Mouse (Mus musculus) heart, embryonic 10.5 days (tissue): Measurements from ENCODE around the gene Rab44. TPM values are rescaled to one million over a fixed set of nuclear protein-coding genes. Genes with fewer than 3 reads are reported as not detected.

ENCODE experiments used
- DNase-seq: peaks from one replicate; pipeline ENCODE4 v3.0.0-alpha.2; 2017; ENCODE audit warnings: low spot score
- H3K27ac ChIP-seq: fragments of 300-500 bp; sonication (generic); 2 replicates; pipeline ENCODE4 v1.5.1; 2016; ENCODE audit warnings: mild to moderate bottlenecking
- H3K27me3 ChIP-seq: fragments of 300-500 bp; sonication (generic); 2 replicates; pipeline ENCODE4 v1.6.1; 2016; ENCODE audit warnings: mild to moderate bottlenecking; ENCODE audit not compliant: poor library complexity, insufficient read depth, severe bottlenecking
- H3K36me3 ChIP-seq: fragments of 300-500 bp; sonication (generic); 2 replicates; pipeline ENCODE4 v1.6.1; 2016; ENCODE audit warnings: mild to moderate bottlenecking, moderate library complexity
- H3K4me1 ChIP-seq: fragments of 300-500 bp; sonication (generic); 2 replicates; pipeline ENCODE4 v1.6.1; 2016; ENCODE audit warnings: mild to moderate bottlenecking
- H3K4me3 ChIP-seq: fragments of 300-500 bp; sonication (generic); 2 replicates; pipeline ENCODE4 v1.5.1; 2016; ENCODE audit warnings: mild to moderate bottlenecking, moderate library complexity
- H3K9me3 ChIP-seq: fragments of 300-500 bp; sonication (generic); 2 replicates; pipeline ENCODE4 v1.6.1; 2016; ENCODE audit warnings: mild to moderate bottlenecking, moderate library complexity
- WGBS: fragments of 180-500 bp; shearing (Covaris S2); methylation state at CpG from one replicate; pipeline ENCODE4 v1.1.7; 2016; 5-methylcytosine and 5-hydroxymethylcytosine counted together
- polyA plus RNA-seq: library from polyadenylated mRNA; unstranded; fragments of >200 nt; fragmentation: Nextera tagmentation; extraction: Ambion mirVana; gene quantifications from 2 replicates; pipeline ENCODE4 v1.2.1, GENCODE M21; 2016

The Rab44 gene
- polyA plus RNA-seq, 1 experiment from 2014 or later = 0.48 TPM

- no peak overlapping the region for H3K4me3 ChIP-seq
- 0 out of 2 replicates have a peak, but pooled peaks cover 2% of the 10 kb centered on the region for H3K9me3 ChIP-seq
- no peak for DNase-seq
- 62% methylated on average over 6 of the region's 6 CpGs for WGBS
- peaks cover 33% of the 10 kb centered on the region for H3K27me3 ChIP-seq
- peaks cover 44% of the 10 kb centered on the region for H3K4me1 ChIP-seq
- peak overlapping the region; percentile 24; the same call in 1 of the 2 replicates for H3K27ac ChIP-seq
- peaks cover 4% of the 10 kb centered on the region for H3K36me3 ChIP-seq
Observed at GRCm38 (mm10) chr17:29167371-29167770, 53.4 kb downstream of the Rab44 start.

GRCm38 (mm10) chr17:29168438-29168837 is 54.5 kb downstream of the Rab44 start:
- peaks cover 48% of the 10 kb centered on the region for H3K4me1 ChIP-seq
- 84% methylated on average over 4 of the region's 4 CpGs for WGBS

GRCm38 (mm10) chr17:29168996-29169601 is 55.2 kb downstream of the Rab44 start:
- Histone ChIP-seq H3K27ac (no peak overlapping the region), H3K27me3 (peaks cover 33% of the 10 kb centered on the region), H3K36me3 (no peaks in the 10 kb centered on the region), H3K4me1 (peaks cover 47% of the 10 kb centered on the region), H3K9me3 (no peaks in the 10 kb centered on the region), H3K4me3 (no peak overlapping the region)
- DNase-seq = no peak
- 68% methylated on average over 12 of the region's 12 CpGs for WGBS

More at GRCm38 (mm10) chr17:29168438-29168837, 54.5 kb downstream of the Rab44 start:
- Histone ChIP-seq H3K9me3 (no peaks in the 10 kb centered on the region), H3K27me3 (peaks cover 33% of the 10 kb centered on the region), H3K36me3 (no peaks in the 10 kb centered on the region), H3K27ac (no peak overlapping the region), H3K4me3 (no peak overlapping the region)
- DNase-seq = no peak

GRCm38 (mm10) chr17:29170431-29171000 is 56.6 kb downstream of the Rab44 start:
- WGBS = 71% methylated on average over 14 of the region's 14 CpGs
- DNase-seq = no peak
- H3K9me3 ChIP-seq = no peaks in the 10 kb centered on the region

GRCm38 (mm10) chr17:29171001-29171772 is 57.2 kb downstream of the Rab44 start:
- H3K27me3 ChIP-seq = peaks cover 21% of the 10 kb centered on the region
- H3K27ac ChIP-seq = no peak overlapping the region
- no peaks in the 10 kb centered on the region for H3K9me3 ChIP-seq
- peaks cover 40% of the 10 kb centered on the region for H3K4me1 ChIP-seq
- no peak overlapping the region for H3K4me3 ChIP-seq
- DNase-seq = peak; percentile 86
- H3K36me3 ChIP-seq = no peaks in the 10 kb centered on the region
- 22% methylated on average over 14 of the region's 14 CpGs for WGBS

More at GRCm38 (mm10) chr17:29170431-29171000, 56.6 kb downstream of the Rab44 start:
- Histone ChIP-seq H3K4me3 (no peak overlapping the region), H3K27me3 (peaks cover 25% of the 10 kb centered on the region), H3K36me3 (no peaks in the 10 kb centered on the region), H3K4me1 (peaks cover 37% of the 10 kb centered on the region), H3K27ac (no peak overlapping the region)

- H3K27me3 ChIP-seq = peaks cover 12% of the 10 kb centered on the region
- WGBS = 24% methylated on average over 10 of the region's 10 CpGs
- no peaks in the 10 kb centered on the region for H3K36me3 ChIP-seq
- no peak overlapping the region for H3K4me3 ChIP-seq
- H3K4me1 ChIP-seq = peaks cover 44% of the 10 kb centered on the region
- H3K27ac ChIP-seq = peak overlapping the region; percentile 4; the same call in 1 of the 2 replicates
- no peaks in the 10 kb centered on the region for H3K9me3 ChIP-seq
- DNase-seq = no peak
Observed at GRCm38 (mm10) chr17:29172062-29172461, 58.1 kb downstream of the Rab44 start.

GRCm38 (mm10) chr17:29173165-29173564 is 59.2 kb downstream of the Rab44 start:
- Histone ChIP-seq H3K4me1 (peaks cover 38% of the 10 kb centered on the region), H3K36me3 (no peaks in the 10 kb centered on the region), H3K9me3 (no peaks in the 10 kb centered on the region), H3K27me3 (0 out of 2 replicates have a peak, but pooled peaks cover 1% of the 10 kb centered on the region), H3K27ac (no peak overlapping the region), H3K4me3 (no peak overlapping the region)
- 79% methylated on average over 8 of the region's 8 CpGs for WGBS
- DNase-seq = no peak

GRCm38 (mm10) chr17:29175693-29176092 is 61.7 kb downstream of the Rab44 start:
- peak overlapping the region; percentile 60; the same call in 1 of the 2 replicates for H3K27ac ChIP-seq
- H3K27me3 ChIP-seq = no peaks in the 10 kb centered on the region
- WGBS = 61% methylated on average over 3 of the region's 3 CpGs
- H3K9me3 ChIP-seq = no peaks in the 10 kb centered on the region
- no peak overlapping the region for H3K4me3 ChIP-seq
- no peaks in the 10 kb centered on the region for H3K36me3 ChIP-seq
- DNase-seq = no peak
- H3K4me1 ChIP-seq = peaks cover 51% of the 10 kb centered on the region

GRCm38 (mm10) chr17:29176391-29177267 is 62.7 kb downstream of the Rab44 start:
- peak; percentile 88 for DNase-seq
- Histone ChIP-seq H3K4me1 (peaks cover 45% of the 10 kb centered on the region), H3K27me3 (no peaks in the 10 kb centered on the region), H3K4me3 (no peak overlapping the region), H3K27ac (peak overlapping the region; percentile 37; the same call in 1 of the 2 replicates), H3K9me3 (no peaks in the 10 kb centered on the region), H3K36me3 (no peaks in the 10 kb centered on the region)
- 21% methylated on average over 9 of the region's 9 CpGs for WGBS

- DNase-seq = no peak
Observed at GRCm38 (mm10) chr17:29178503-29179059, 64.6 kb downstream of the Rab44 start.

GRCm38 (mm10) chr17:29179917-29180316 is 66.0 kb downstream of the Rab44 start:
- H3K36me3 ChIP-seq = no peaks in the 10 kb centered on the region
- peaks cover 65% of the 10 kb centered on the region for H3K4me1 ChIP-seq
- peak overlapping the region; percentile 62 for H3K27ac ChIP-seq
- H3K9me3 ChIP-seq = no peaks in the 10 kb centered on the region
- no peak overlapping the region for H3K4me3 ChIP-seq
- WGBS = 77% methylated on average over 6 of the region's 6 CpGs
- no peak for DNase-seq
- H3K27me3 ChIP-seq = no peaks in the 10 kb centered on the region

More at GRCm38 (mm10) chr17:29178503-29179059, 64.6 kb downstream of the Rab44 start:
- H3K4me1 ChIP-seq = peaks cover 57% of the 10 kb centered on the region
- no peaks in the 10 kb centered on the region for H3K36me3 ChIP-seq
- peak overlapping the region; percentile 62 for H3K27ac ChIP-seq
- no peaks in the 10 kb centered on the region for H3K9me3 ChIP-seq
- no peak overlapping the region for H3K4me3 ChIP-seq
- no peaks in the 10 kb centered on the region for H3K27me3 ChIP-seq
- 67% methylated on average over 9 of the region's 9 CpGs for WGBS
